Mouse (Mus musculus) gastrocnemius, adult 18-20 months (tissue): ENCODE measurements around the gene Parvb. TPM values are rescaled to one million over a fixed set of nuclear protein-coding genes. Genes with fewer than 3 reads are reported as not detected.

Source experiments
- DNase-seq: peaks from one replicate; pipeline ENCODE4 v3.0.0; 2021; ENCODE audit warnings: low spot score
- total RNA-seq, 2 experiments: library from RNA; stranded (reverse); gene quantifications; 2 replicates each; pipeline ENCODE4 v1.2.3; 2021

Parvb gene
- total RNA-seq, 2 experiments from 2014 or later, result 35.7 to 58.2 TPM

- DNase-seq, result no peak
Observed at GRCm38 (mm10) chr15:84216461-84217084, 15.3 kb upstream of the Parvb start.

GRCm38 (mm10) chr15:84217969-84218782 is 13.7 kb upstream of the Parvb start:
- no peak for DNase-seq

GRCm38 (mm10) chr15:84218783-84219271 is 13.0 kb upstream of the Parvb start:
- DNase-seq, result no peak

GRCm38 (mm10) chr15:84221539-84221938 is 10.3 kb upstream of the Parvb start:
- no peak for DNase-seq

- DNase-seq, result no peak
Observed at GRCm38 (mm10) chr15:84223423-84223822, 8.4 kb upstream of the Parvb start.

GRCm38 (mm10) chr15:84224779-84225178 is 7.1 kb upstream of the Parvb start:
- DNase-seq, result no peak

- no peak for DNase-seq
Observed at GRCm38 (mm10) chr15:84226918-84227317, 4.9 kb upstream of the Parvb start.

GRCm38 (mm10) chr15:84230661-84231060 is 1.2 kb upstream of the Parvb start:
- DNase-seq, result no peak

- DNase-seq, result no peak
Observed at GRCm38 (mm10) chr15:84231113-84231712, 630 bp upstream of the Parvb start.

- no peak for DNase-seq
Observed at GRCm38 (mm10) chr15:84232609-84233008, 766 bp downstream of the Parvb start.

GRCm38 (mm10) chr15:84234794-84235581 is 3.1 kb downstream of the Parvb start:
- no peak for DNase-seq

- DNase-seq, result peak; percentile 58
Observed at GRCm38 (mm10) chr15:84235646-84236045, 3.8 kb downstream of the Parvb start.

- no peak for DNase-seq
Observed at GRCm38 (mm10) chr15:84238552-84238951, 6.7 kb downstream of the Parvb start.

GRCm38 (mm10) chr15:84238991-84239401 is 7.2 kb downstream of the Parvb start:
- DNase-seq, result no peak

GRCm38 (mm10) chr15:84241520-84241919 is 9.7 kb downstream of the Parvb start:
- peak; percentile 64 for DNase-seq

- no peak for DNase-seq
Observed at GRCm38 (mm10) chr15:84245104-84245503, 13.3 kb downstream of the Parvb start.

GRCm38 (mm10) chr15:84246195-84246594 is 14.4 kb downstream of the Parvb start:
- DNase-seq, result no peak

GRCm38 (mm10) chr15:84247309-84247708 is 15.5 kb downstream of the Parvb start:
- DNase-seq, result no peak

- DNase-seq, result peak; percentile 85
Observed at GRCm38 (mm10) chr15:84251227-84251626, 19.4 kb downstream of the Parvb start.

- DNase-seq, result no peak
Observed at GRCm38 (mm10) chr15:84252645-84253044, 20.8 kb downstream of the Parvb start.

GRCm38 (mm10) chr15:84253757-84254156 is 21.9 kb downstream of the Parvb start:
- DNase-seq, result peak; percentile 72

GRCm38 (mm10) chr15:84254387-84254786 is 22.5 kb downstream of the Parvb start:
- no peak for DNase-seq
